Mouse (Mus musculus) limb, embryonic 13.5 days (tissue): ENCODE data around the gene Phka2. TPM values are rescaled to one million over a fixed set of nuclear protein-coding genes. Genes with fewer than 3 reads are reported as not detected.

Experiments used
- ATAC-seq: fragments of 200-750 bp; cut with Nextera tagmentation; 2 replicates; pipeline ENCODE4 v1.8.0; 2017; ENCODE audit warnings: low read depth, moderate number of reproducible peaks, moderate TSS enrichment; ENCODE audit not compliant: low FRiP score
- H3K27ac ChIP-seq: fragments of 300-500 bp; sonication (generic); 2 replicates; pipeline ENCODE4 v1.5.1; 2015; ENCODE audit warnings: inconsistent platforms, mild to moderate bottlenecking, moderate library complexity
- H3K27me3 ChIP-seq: fragments of 300-500 bp; sonication (generic); 2 replicates; pipeline ENCODE4 v1.6.1; 2015; ENCODE audit warnings: mild to moderate bottlenecking, inconsistent platforms
- H3K36me3 ChIP-seq: fragments of 300-500 bp; sonication (generic); 2 replicates; pipeline ENCODE4 v1.6.1; 2015; ENCODE audit warnings: inconsistent platforms, mild to moderate bottlenecking, moderate library complexity
- H3K4me1 ChIP-seq: fragments of 300-500 bp; sonication (generic); 2 replicates; pipeline ENCODE4 v1.6.1; 2015; ENCODE audit warnings: inconsistent platforms
- H3K4me2 ChIP-seq: fragments of 300-500 bp; sonication (generic); replicated peaks from 2 replicates; pipeline ENCODE4 v1.6.1; 2015; ENCODE audit warnings: inconsistent platforms, mild to moderate bottlenecking, moderate library complexity
- H3K4me3 ChIP-seq: fragments of 300-500 bp; sonication (generic); 2 replicates; pipeline ENCODE4 v1.5.1; 2015; ENCODE audit warnings: moderate library complexity, mild to moderate bottlenecking, inconsistent platforms
- H3K9ac ChIP-seq: fragments of 300-500 bp; sonication (generic); 2 replicates; pipeline ENCODE4 v1.6.1; 2015; ENCODE audit warnings: mild to moderate bottlenecking, inconsistent platforms
- H3K9me3 ChIP-seq: fragments of 300-500 bp; sonication (generic); 2 replicates; pipeline ENCODE4 v1.6.1; 2016; ENCODE audit warnings: inconsistent platforms
- WGBS: fragments of 180-500 bp; shearing (Covaris S2); methylation state at CpG from one replicate; pipeline ENCODE4 v1.1.7; 2015; 5-methylcytosine and 5-hydroxymethylcytosine counted together
- polyA plus RNA-seq: library from polyadenylated mRNA; unstranded; fragments of >200 nt; fragmentation: Nextera tagmentation; extraction: Ambion mirVana; gene quantifications from 2 replicates; pipeline ENCODE4 v1.2.1, GENCODE M21; 2015

Gene Phka2
- polyA plus RNA-seq, 1 experiment from 2014 or later = 23.1 TPM

DNA sequence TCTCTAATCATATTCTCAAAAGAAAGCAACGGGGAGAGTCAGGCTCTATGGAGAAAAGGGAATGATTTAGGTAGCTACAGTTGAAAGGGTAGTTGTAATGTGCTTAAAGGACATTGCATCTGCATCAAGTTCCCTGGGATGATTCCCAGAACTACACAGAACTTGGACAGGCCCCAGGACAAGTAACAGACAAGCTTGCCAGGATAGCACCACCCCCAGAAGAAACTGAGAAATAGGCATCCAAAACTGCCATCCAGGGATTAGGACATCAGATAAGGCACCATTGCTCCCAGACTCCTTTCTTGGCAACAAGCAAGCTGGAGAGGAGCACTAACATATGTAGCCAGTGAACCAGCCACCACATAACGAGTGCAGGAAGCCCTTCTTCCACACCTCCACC is 40.8 kb downstream of the Phka2 start:
- H3K9ac ChIP-seq = no peak overlapping the region
- H3K9me3 ChIP-seq = no peaks in the 10 kb centered on the region
- no peak overlapping the region for H3K4me2 ChIP-seq
- no peak for ATAC-seq
- H3K27ac ChIP-seq = no peak overlapping the region
- H3K27me3 ChIP-seq = peaks cover 8% of the 10 kb centered on the region; the same call in 1 of the 2 replicates
- no peaks in the 10 kb centered on the region for H3K4me1 ChIP-seq
- 60% methylated on average over 2 of the region's 2 CpGs for WGBS
- H3K36me3 ChIP-seq = peaks cover 13% of the 10 kb centered on the region
- no peak overlapping the region for H3K4me3 ChIP-seq

DNA sequence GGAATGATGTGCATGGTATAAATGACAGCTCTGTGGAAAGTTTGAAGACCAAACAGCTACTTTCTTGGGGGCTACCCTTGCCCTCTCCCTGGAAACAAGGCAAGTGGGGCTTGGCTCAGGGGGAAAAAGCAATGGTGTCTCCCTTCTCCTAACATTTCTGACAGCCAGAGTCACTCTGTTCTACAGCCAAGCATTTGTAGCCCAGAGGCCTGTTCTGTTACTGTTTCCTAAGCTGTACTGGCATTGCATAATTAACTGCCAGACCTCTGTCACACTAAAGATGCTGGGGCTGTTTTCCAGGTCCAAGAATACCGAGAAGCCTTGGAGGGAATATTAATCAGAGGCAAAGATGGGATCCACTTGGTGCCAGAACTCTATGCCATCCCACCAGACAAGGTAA is 46.9 kb downstream of the Phka2 start:
- H3K9ac ChIP-seq = no peak overlapping the region
- H3K4me1 ChIP-seq = no peaks in the 10 kb centered on the region
- no peaks in the 10 kb centered on the region for H3K9me3 ChIP-seq
- peaks cover 19% of the 10 kb centered on the region; the same call in 1 of the 2 replicates for H3K27me3 ChIP-seq
- no peak for ATAC-seq
- H3K27ac ChIP-seq = no peak overlapping the region
- H3K4me3 ChIP-seq = no peak overlapping the region
- WGBS = 75% methylated on average over 1 of the region's 1 CpGs
- peaks cover 8% of the 10 kb centered on the region; the same call in 1 of the 2 replicates for H3K36me3 ChIP-seq
- no peak overlapping the region for H3K4me2 ChIP-seq

GRCm38 (mm10) chrX:160552066-160552465 is 50.1 kb downstream of the Phka2 start:
- peaks cover 8% of the 10 kb centered on the region; the same call in 1 of the 2 replicates for H3K36me3 ChIP-seq
- no peak overlapping the region for H3K4me2 ChIP-seq
- no peak overlapping the region for H3K9ac ChIP-seq
- ATAC-seq = no peak
- H3K9me3 ChIP-seq = no peaks in the 10 kb centered on the region
- WGBS = 63% methylated on average over 4 of the region's 4 CpGs
- H3K27ac ChIP-seq = no peak overlapping the region
- H3K4me3 ChIP-seq = no peak overlapping the region
- H3K4me1 ChIP-seq = no peaks in the 10 kb centered on the region
- H3K27me3 ChIP-seq = peaks cover 27% of the 10 kb centered on the region; the same call in 1 of the 2 replicates

GRCm38 (mm10) chrX:160583589-160583988 is 81.6 kb downstream of the Phka2 start:
- peaks cover 6% of the 10 kb centered on the region for H3K36me3 ChIP-seq
- H3K4me3 ChIP-seq = no peak overlapping the region
- 77% methylated on average over 5 of the region's 5 CpGs for WGBS
- no peak for ATAC-seq
- no peaks in the 10 kb centered on the region for H3K4me1 ChIP-seq
- H3K27ac ChIP-seq = no peak overlapping the region
- H3K9me3 ChIP-seq = no peaks in the 10 kb centered on the region
- peaks cover 20% of the 10 kb centered on the region for H3K27me3 ChIP-seq
- H3K9ac ChIP-seq = no peak overlapping the region
- no peak overlapping the region for H3K4me2 ChIP-seq

DNA sequence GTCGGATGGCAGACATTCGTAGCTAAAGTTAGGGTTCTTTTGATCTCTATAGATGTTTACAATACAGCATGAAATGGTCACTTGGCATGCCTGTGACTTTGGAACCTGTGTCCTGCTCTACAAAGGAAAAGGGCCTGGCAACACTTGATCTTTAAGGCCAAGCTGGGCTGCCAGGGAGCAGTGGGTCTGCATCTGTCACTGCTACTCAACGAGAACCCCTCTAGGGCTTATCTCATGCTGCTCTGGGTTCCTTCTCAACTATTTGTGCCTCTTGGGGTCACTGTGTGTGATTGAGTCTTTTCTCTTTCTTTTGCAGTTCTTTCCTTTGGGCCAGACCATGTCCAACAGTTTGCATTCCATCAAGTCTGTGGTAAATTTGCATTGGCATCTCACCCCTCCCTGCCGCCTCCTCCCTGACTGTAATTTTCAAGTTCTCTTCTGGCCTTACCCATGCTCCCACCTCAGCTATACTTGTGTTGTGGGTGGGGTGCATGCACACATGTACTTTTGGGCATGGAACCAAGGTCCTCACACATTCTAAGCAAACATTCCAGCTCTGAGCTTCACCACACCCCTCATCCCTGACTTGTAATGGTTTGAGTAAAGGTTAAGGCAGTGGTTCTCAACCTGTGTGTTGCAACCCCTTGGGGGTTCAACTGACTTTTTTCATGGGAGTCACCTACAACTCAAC is 82.3 kb downstream of the Phka2 start:
- Histone ChIP-seq H3K4me2 (no peak overlapping the region), H3K27ac (no peak overlapping the region), H3K4me1 (no peaks in the 10 kb centered on the region), H3K4me3 (no peak overlapping the region), H3K9me3 (no peaks in the 10 kb centered on the region), H3K9ac (no peak overlapping the region), H3K36me3 (peaks cover 5% of the 10 kb centered on the region; the same call in 1 of the 2 replicates), H3K27me3 (peaks cover 20% of the 10 kb centered on the region)
- ATAC-seq = no peak
- 91% methylated on average over 4 of the region's 4 CpGs for WGBS

GRCm38 (mm10) chrX:160585110-160585509 is 83.1 kb downstream of the Phka2 start:
- Histone ChIP-seq H3K36me3 (peaks cover 9% of the 10 kb centered on the region), H3K27me3 (peaks cover 18% of the 10 kb centered on the region), H3K9ac (no peak overlapping the region), H3K4me1 (no peaks in the 10 kb centered on the region), H3K9me3 (no peaks in the 10 kb centered on the region), H3K4me2 (no peak overlapping the region), H3K4me3 (no peak overlapping the region), H3K27ac (no peak overlapping the region)
- ATAC-seq = no peak
- 46% methylated on average over 1 of the region's 1 CpGs for WGBS

GRCm38 (mm10) chrX:160588523-160588922 is 86.6 kb downstream of the Phka2 start:
- Histone ChIP-seq H3K9ac (no peak overlapping the region), H3K36me3 (peaks cover 9% of the 10 kb centered on the region), H3K4me2 (no peak overlapping the region), H3K27me3 (peaks cover 27% of the 10 kb centered on the region), H3K4me3 (no peak overlapping the region), H3K27ac (no peak overlapping the region), H3K4me1 (no peaks in the 10 kb centered on the region), H3K9me3 (no peaks in the 10 kb centered on the region)
- no peak for ATAC-seq
- WGBS = 83% methylated on average over 4 of the region's 4 CpGs

DNA sequence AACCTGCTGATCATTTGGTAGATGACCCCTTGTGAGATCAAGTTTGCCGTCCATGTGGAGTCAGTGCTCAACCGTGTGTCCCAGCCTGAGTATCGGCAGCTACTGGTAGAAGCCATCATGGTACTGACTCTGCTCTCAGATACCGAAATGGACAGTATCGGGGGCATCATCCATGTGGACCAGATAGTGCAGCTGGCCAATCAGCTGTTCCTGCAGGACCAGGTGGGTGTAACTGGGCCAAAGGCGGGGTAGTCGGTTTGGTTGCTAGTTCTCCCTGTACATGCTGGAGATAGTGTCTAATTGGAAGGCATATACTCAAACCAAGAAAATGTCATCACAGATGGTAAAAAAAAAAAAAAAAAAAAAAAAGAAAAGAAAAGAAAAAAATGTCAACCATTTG is 88.2 kb downstream of the Phka2 start:
- Histone ChIP-seq H3K27me3 (peaks cover 27% of the 10 kb centered on the region), H3K4me3 (no peak overlapping the region), H3K4me1 (no peaks in the 10 kb centered on the region), H3K27ac (no peak overlapping the region), H3K4me2 (no peak overlapping the region), H3K36me3 (peaks cover 9% of the 10 kb centered on the region), H3K9me3 (no peaks in the 10 kb centered on the region), H3K9ac (no peak overlapping the region)
- no peak for ATAC-seq
- WGBS = 96% methylated on average over 7 of the region's 7 CpGs

GRCm38 (mm10) chrX:160592933-160593332 is 91.0 kb downstream of the Phka2 start:
- ATAC-seq = no peak
- H3K9ac ChIP-seq = no peak overlapping the region
- no peak overlapping the region for H3K27ac ChIP-seq
- H3K4me2 ChIP-seq = no peak overlapping the region
- 81% methylated on average over 6 of the region's 6 CpGs for WGBS
- peaks cover 4% of the 10 kb centered on the region; the same call in 1 of the 2 replicates for H3K36me3 ChIP-seq
- H3K27me3 ChIP-seq = peaks cover 27% of the 10 kb centered on the region; the same call in 1 of the 2 replicates
- no peaks in the 10 kb centered on the region for H3K4me1 ChIP-seq
- no peak overlapping the region for H3K4me3 ChIP-seq
- H3K9me3 ChIP-seq = no peaks in the 10 kb centered on the region

DNA sequence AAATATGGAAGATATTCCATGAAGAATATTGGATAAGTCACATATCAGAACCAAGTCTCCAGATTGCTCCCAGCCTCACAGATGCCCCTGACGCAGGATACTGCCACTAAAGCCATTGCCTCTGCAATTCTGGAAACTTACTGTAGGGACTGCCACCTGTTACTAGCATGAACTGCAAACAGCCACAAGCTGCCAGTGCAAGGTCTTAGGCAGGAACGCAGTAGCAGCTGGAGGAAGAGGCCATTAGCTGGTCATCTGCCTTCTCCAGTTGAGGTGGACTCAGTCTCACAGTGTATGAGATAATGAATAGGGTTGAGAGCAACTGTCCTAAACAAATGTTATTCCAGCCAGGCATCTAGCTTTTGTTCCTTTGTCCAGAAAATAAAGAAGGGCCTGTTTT is 96.1 kb downstream of the Phka2 start:
- Histone ChIP-seq H3K27ac (no peak overlapping the region), H3K9ac (no peak overlapping the region), H3K36me3 (no peaks in the 10 kb centered on the region), H3K4me2 (no peak overlapping the region), H3K4me1 (peaks cover 9% of the 10 kb centered on the region), H3K4me3 (no peak overlapping the region), H3K9me3 (no peaks in the 10 kb centered on the region), H3K27me3 (peaks cover 44% of the 10 kb centered on the region; the same call in 1 of the 2 replicates)
- WGBS = 69% methylated on average over 2 of the region's 2 CpGs
- ATAC-seq = peak; percentile 38; the same call in 1 of the 2 replicates

- Histone ChIP-seq H3K9me3 (no peaks in the 10 kb centered on the region), H3K9ac (no peak overlapping the region), H3K27me3 (peaks cover 46% of the 10 kb centered on the region; the same call in 1 of the 2 replicates), H3K4me3 (no peak overlapping the region), H3K36me3 (no peaks in the 10 kb centered on the region), H3K27ac (no peak overlapping the region; the same call in 1 of the 2 replicates), H3K4me2 (no peak overlapping the region), H3K4me1 (peaks cover 9% of the 10 kb centered on the region)
- peak; percentile 92 for ATAC-seq
- 46% methylated on average over 3 of the region's 3 CpGs for WGBS
These were observed 96.8 kb downstream of the Phka2 start for GRCm38 (mm10) chrX:160598562-160599458.

DNA sequence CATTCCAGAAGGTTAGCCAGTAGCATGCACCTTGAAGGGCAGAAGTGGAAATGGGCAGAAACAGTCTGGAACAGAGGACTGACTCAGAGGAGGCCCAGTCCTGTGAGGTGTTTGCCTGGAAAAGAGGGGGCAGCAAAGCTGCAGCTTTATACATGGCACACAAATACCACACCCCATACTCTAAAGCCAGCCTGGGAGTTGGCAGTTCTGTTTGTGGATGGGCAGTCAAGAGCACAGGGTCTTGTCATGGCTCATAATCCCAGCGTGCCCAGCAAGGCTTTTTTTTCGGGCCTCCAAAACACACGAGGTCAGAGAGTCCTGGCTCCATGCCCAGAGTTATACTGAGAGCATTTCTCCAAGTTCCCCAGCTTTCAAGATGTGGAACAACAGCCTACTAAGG is 99.1 kb downstream of the Phka2 start:
- Histone ChIP-seq H3K9ac (no peak overlapping the region), H3K27ac (no peak overlapping the region), H3K4me3 (no peak overlapping the region), H3K9me3 (no peaks in the 10 kb centered on the region), H3K36me3 (no peaks in the 10 kb centered on the region), H3K4me2 (no peak overlapping the region), H3K27me3 (peaks cover 56% of the 10 kb centered on the region; the same call in 1 of the 2 replicates), H3K4me1 (peaks cover 13% of the 10 kb centered on the region)
- 22% methylated on average over 3 of the region's 3 CpGs for WGBS
- no peak for ATAC-seq
